Mouse (Mus musculus) heart, postnatal 10 days (tissue): ENCODE measurements around the gene Vgll4. TPM values are rescaled to one million over a fixed set of nuclear protein-coding genes. Genes with fewer than 3 reads are reported as not detected.

Experiments used
- DNase-seq, 2 experiments: peaks; one replicate each; pipeline ENCODE4 v3.0.0; 2021
- intact Hi-C: fragments of 180-260 bp; cut with DNase I; formaldehyde crosslinking; loops from one replicate; pipeline ENCODE4 v1.15.1; 2025
- total RNA-seq, 2 experiments: library from RNA; stranded (reverse); gene quantifications; 2 replicates each; pipeline ENCODE4 v1.2.3; 2021

Vgll4 gene
- total RNA-seq, result 10 to 100 TPM; 35.9 to 42.5 TPM

GRCm38 (mm10) chr6:114969213-114970120 lies at the start of gene Vgll4:
Gene Vgll4, minus strand, starts transcription at chr6:114969994.
- intact Hi-C loops, result no loop called here
- DNase-seq, result peak; percentile 64 to 69

GRCm38 (mm10) chr6:115015461-115015860 lies 45.7 kb upstream of the Vgll4 start:
- DNase-seq, result no peak
- intact Hi-C loops, result no loop called here

- intact Hi-C loops, result no loop called here
- DNase-seq, result no peak
Measured at GRCm38 (mm10) chr6:115013574-115013973, 43.8 kb upstream of the Vgll4 start.

- no peak for DNase-seq
- intact Hi-C loops, result no loop called here
Measured at GRCm38 (mm10) chr6:115011792-115012191, 42.0 kb upstream of the Vgll4 start.

- intact Hi-C loops, result no loop called here
- DNase-seq, result no peak
Measured at GRCm38 (mm10) chr6:115010815-115011214, 41.0 kb upstream of the Vgll4 start.

GRCm38 (mm10) chr6:115010304-115010703 lies 40.5 kb upstream of the Vgll4 start:
- intact Hi-C loops, result no loop called here
- DNase-seq, result no peak

GRCm38 (mm10) chr6:115007728-115008127 lies 37.9 kb upstream of the Vgll4 start:
- peak; percentile 80 to 90 for DNase-seq
- intact Hi-C loops, result loop anchor here (1.0 to 2.0 kb wide), 2 partner anchors 78 to 283 kb away; no protein-coding TSS in a partner anchor

- intact Hi-C loops, result loop anchor here (1.0 to 2.0 kb wide), 2 partner anchors 78 to 282 kb away; no protein-coding TSS in a partner anchor
- DNase-seq, result peak; percentile 67 to 70
Measured at GRCm38 (mm10) chr6:115006948-115007347, 37.2 kb upstream of the Vgll4 start.

- intact Hi-C loops, result loop anchor here (2.0 kb wide), 1 partner anchor 281 kb away; no protein-coding TSS in a partner anchor
- no peak for DNase-seq
Measured at GRCm38 (mm10) chr6:115006065-115006464, 36.3 kb upstream of the Vgll4 start.

- no peak for DNase-seq
Measured at GRCm38 (mm10) chr6:115005351-115005890, 35.6 kb upstream of the Vgll4 start.

GRCm38 (mm10) chr6:115004636-115005035 lies 34.8 kb upstream of the Vgll4 start:
- DNase-seq, result no peak
- intact Hi-C loops, result no loop called here

More at GRCm38 (mm10) chr6:115005351-115005890, 35.6 kb upstream of the Vgll4 start:
- intact Hi-C loops, result no loop called here

- DNase-seq, result peak in 1 of 2 experiments; percentile 8
- intact Hi-C loops, result no loop called here
Measured at GRCm38 (mm10) chr6:114998374-114999031, 28.7 kb upstream of the Vgll4 start.

GRCm38 (mm10) chr6:114997471-114997870 lies 27.7 kb upstream of the Vgll4 start:
- no peak for DNase-seq
- intact Hi-C loops, result no loop called here

GRCm38 (mm10) chr6:114996910-114997309 lies 27.1 kb upstream of the Vgll4 start:
- no peak for DNase-seq
- intact Hi-C loops, result no loop called here

GRCm38 (mm10) chr6:114994079-114994478 lies 24.3 kb upstream of the Vgll4 start:
- intact Hi-C loops, result no loop called here
- DNase-seq, result peak; percentile 39 to 40

GRCm38 (mm10) chr6:114993659-114994058 lies 23.9 kb upstream of the Vgll4 start:
- no peak for DNase-seq
- intact Hi-C loops, result no loop called here

GRCm38 (mm10) chr6:114991909-114992308 lies 22.1 kb upstream of the Vgll4 start:
- intact Hi-C loops, result no loop called here
- no peak for DNase-seq

- intact Hi-C loops, result no loop called here
- no peak for DNase-seq
Measured at GRCm38 (mm10) chr6:114988619-114988980, 18.8 kb upstream of the Vgll4 start.

- intact Hi-C loops, result no loop called here
Measured at GRCm38 (mm10) chr6:114987966-114988618, 18.3 kb upstream of the Vgll4 start.

GRCm38 (mm10) chr6:114982671-114983070 lies 12.9 kb upstream of the Vgll4 start:
- intact Hi-C loops, result no loop called here
- no peak for DNase-seq

More at GRCm38 (mm10) chr6:114987966-114988618, 18.3 kb upstream of the Vgll4 start:
- DNase-seq, result no peak

GRCm38 (mm10) chr6:114979715-114980114 lies 9.9 kb upstream of the Vgll4 start:
- intact Hi-C loops, result no loop called here
- no peak for DNase-seq
